Mouse (Mus musculus) stomach, embryonic 14.5 days (tissue): Measurements from ENCODE around the gene Mtmr10. TPM values are rescaled to one million over a fixed set of nuclear protein-coding genes. Genes with fewer than 3 reads are reported as not detected.
A peak's percentile ranks its signal among the peaks of the same experiment; 100 is the strongest.

Experiments used
- ATAC-seq: fragments of 200-750 bp; cut with Nextera tagmentation; 2 replicates; pipeline ENCODE4 v1.8.0; 2017; ENCODE audit warnings: low read depth, moderate TSS enrichment; ENCODE audit not compliant: insufficient number of reproducible peaks, insufficient read depth, low FRiP score
- H3K27ac ChIP-seq: fragments of 300-500 bp; sonication (generic); 2 replicates; pipeline ENCODE4 v1.5.1; 2014; ENCODE audit warnings: mild to moderate bottlenecking, low read length, moderate library complexity, mixed read lengths
- H3K27me3 ChIP-seq: fragments of 300-500 bp; sonication (generic); 2 replicates; pipeline ENCODE4 v1.6.1; 2014; ENCODE audit warnings: low read length, control low read depth, mixed read lengths; ENCODE audit not compliant: control insufficient read depth, insufficient read depth
- H3K36me3 ChIP-seq: fragments of 300-500 bp; sonication (generic); 2 replicates; pipeline ENCODE4 v1.6.1; 2014; ENCODE audit warnings: mild to moderate bottlenecking, control low read depth, low read length, moderate library complexity, mixed read lengths; ENCODE audit not compliant: control insufficient read depth, insufficient read depth
- H3K4me1 ChIP-seq: fragments of 300-500 bp; sonication (generic); 2 replicates; pipeline ENCODE4 v1.6.1; 2014; ENCODE audit warnings: low read length, control low read depth, mixed read lengths; ENCODE audit not compliant: control insufficient read depth, insufficient read depth
- H3K4me2 ChIP-seq: fragments of 300-500 bp; sonication (generic); replicated peaks from 2 replicates; pipeline ENCODE4 v1.6.1; 2014; ENCODE audit warnings: low read depth, low read length, control low read depth
- H3K4me3 ChIP-seq: fragments of 300-500 bp; sonication (generic); 2 replicates; pipeline ENCODE4 v1.5.1; 2014; ENCODE audit warnings: low read depth, low read length, control low read depth
- H3K9ac ChIP-seq: fragments of 300-500 bp; sonication (generic); replicated peaks from 2 replicates; pipeline ENCODE4 v1.6.1; 2014; ENCODE audit warnings: low read depth, mild to moderate bottlenecking, control low read depth, low read length, moderate library complexity, mixed read lengths
- H3K9me3 ChIP-seq: fragments of 300-500 bp; sonication (generic); 2 replicates; pipeline ENCODE4 v1.6.1; 2016; ENCODE audit warnings: low read depth, low read length, control low read depth; ENCODE audit not compliant: control insufficient read depth
- WGBS: fragments of 180-500 bp; shearing (Covaris S2); extraction: QIAGEN DNeasy Blood & Tissue Kit; methylation state at CpG from one replicate; pipeline ENCODE4 v1.1.7; 2014; 5-methylcytosine and 5-hydroxymethylcytosine counted together
- polyA plus RNA-seq: library from polyadenylated mRNA; unstranded; fragments of >200 nt; fragmentation: Nextera tagmentation; extraction: Ambion mirVana; gene quantifications from 2 replicates; pipeline ENCODE4 v1.2.1, GENCODE M21; 2014

The Mtmr10 gene
- polyA plus RNA-seq: 11.8 and 12.7 TPM in 2 replicates

DNA sequence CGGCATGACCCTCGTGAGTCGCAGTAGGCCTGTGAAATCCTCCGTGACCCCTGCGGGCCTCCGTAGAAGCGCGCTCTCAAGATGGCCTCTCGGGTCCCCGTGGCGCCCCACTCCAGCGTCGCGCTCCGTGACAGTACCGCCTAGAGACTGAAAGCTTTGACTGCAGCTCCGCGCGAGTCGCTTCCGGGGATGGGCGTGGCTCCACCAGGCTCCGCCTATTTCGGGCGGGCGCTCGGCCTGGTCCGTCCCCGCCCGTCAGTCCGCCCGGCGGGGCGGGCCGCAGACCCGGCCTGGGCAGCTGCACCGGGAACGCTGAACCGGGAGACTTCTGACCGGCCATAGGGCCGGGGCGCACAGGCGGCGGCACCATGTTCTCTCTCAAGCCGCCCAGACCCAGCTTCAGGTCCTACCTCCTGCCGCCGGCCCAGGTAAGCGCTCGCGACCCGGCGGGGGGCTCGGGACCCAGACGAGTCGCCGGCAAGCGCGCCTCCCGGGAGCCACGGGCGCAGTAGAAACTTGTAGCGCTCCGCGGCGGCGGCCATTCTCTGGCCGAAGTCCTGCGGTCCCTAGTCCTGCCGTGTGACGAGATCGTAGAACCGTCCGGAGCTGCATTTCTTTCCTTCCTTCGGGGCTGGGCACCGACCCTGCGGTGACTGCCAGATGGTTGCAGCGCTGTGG is at the start of gene Mtmr10:
Gene Mtmr10, plus strand, starts transcription at position 240 of the 678 bp plus-strand sequence.
- Histone ChIP-seq H3K36me3 (peaks cover 2% of the 10 kb centered on the region; the same call in 1 of the 2 replicates), H3K4me1 (no peaks in the 10 kb centered on the region), H3K9me3 (no peaks in the 10 kb centered on the region), H3K4me3 (peak within 1 kb of the TSS; percentile 77), H3K27me3 (no peaks in the 10 kb centered on the region), H3K27ac (peak within 1 kb of the TSS; percentile 82), H3K9ac (peak within 1 kb of the TSS; percentile 71), H3K4me2 (peak within 1 kb of the TSS; percentile 67)
- WGBS: 1% methylated on average over 77 of the region's 77 CpGs
- peak; percentile 99 for ATAC-seq

DNA sequence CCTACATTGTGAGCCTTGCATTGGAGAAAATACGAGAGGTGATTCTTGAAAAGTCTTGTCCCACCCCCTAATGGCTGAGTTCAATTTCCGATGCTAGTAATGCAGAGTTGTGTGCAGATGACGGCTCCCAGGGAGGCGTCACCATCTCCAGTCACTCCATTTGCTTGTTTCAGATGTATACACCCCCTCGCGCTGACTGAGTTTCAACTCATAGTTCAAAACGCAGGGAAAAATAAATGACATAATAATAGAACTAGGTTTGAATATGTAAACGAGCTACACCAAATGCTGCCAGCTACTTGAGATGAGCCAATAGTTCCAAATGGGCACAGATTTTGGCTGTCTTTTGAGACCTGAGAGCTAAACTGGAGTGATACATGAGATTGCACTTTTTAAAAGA is 49.7 kb upstream of the Mtmr10 start:
- WGBS: 89% methylated on average over 8 of the region's 8 CpGs
- H3K9me3 ChIP-seq: no peaks in the 10 kb centered on the region
- no peak overlapping the region for H3K27ac ChIP-seq
- ATAC-seq: no peak
- no peak overlapping the region for H3K9ac ChIP-seq
- H3K36me3 ChIP-seq: no peaks in the 10 kb centered on the region
- no peaks in the 10 kb centered on the region for H3K27me3 ChIP-seq
- no peak overlapping the region for H3K4me3 ChIP-seq
- no peak overlapping the region for H3K4me2 ChIP-seq
- H3K4me1 ChIP-seq: no peaks in the 10 kb centered on the region

DNA sequence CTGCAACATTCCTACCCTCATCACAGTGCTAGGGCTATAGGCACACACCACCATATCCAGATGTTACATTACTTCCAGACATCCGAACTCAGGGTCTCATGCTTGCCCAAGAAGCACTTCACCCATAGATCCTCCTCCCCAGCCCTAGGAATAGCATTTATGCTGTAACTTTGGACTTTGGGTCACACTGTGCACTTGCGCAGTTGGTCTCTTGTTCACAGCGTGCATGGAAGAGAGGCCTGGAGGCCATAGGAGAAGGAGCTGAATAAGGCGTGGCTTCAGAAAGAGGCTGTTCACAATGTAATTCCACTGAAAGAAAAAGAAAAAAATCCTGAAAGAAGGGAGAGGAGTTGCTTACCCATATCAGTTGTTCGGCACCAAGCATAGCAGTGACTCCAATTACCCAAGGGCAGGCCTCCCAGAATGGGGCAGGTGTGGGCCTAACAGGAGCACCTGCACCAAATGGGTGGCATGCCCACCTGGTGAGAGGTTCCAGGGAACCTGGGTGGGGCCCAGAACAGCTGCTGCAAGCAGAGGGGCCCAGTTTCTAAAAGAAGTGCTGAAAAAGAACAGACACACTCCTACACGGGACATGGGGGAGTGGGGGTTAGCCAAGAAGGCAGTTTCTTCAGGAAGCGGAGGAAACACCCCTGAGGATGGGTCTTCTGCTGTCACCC is 48.9 kb upstream of the Mtmr10 start:
- Histone ChIP-seq H3K36me3 (no peaks in the 10 kb centered on the region), H3K9me3 (no peaks in the 10 kb centered on the region), H3K4me3 (no peak overlapping the region), H3K4me2 (no peak overlapping the region), H3K4me1 (no peaks in the 10 kb centered on the region), H3K9ac (no peak overlapping the region), H3K27ac (no peak overlapping the region), H3K27me3 (no peaks in the 10 kb centered on the region)
- WGBS: 87% methylated on average over 7 of the region's 7 CpGs
- ATAC-seq: no peak

DNA sequence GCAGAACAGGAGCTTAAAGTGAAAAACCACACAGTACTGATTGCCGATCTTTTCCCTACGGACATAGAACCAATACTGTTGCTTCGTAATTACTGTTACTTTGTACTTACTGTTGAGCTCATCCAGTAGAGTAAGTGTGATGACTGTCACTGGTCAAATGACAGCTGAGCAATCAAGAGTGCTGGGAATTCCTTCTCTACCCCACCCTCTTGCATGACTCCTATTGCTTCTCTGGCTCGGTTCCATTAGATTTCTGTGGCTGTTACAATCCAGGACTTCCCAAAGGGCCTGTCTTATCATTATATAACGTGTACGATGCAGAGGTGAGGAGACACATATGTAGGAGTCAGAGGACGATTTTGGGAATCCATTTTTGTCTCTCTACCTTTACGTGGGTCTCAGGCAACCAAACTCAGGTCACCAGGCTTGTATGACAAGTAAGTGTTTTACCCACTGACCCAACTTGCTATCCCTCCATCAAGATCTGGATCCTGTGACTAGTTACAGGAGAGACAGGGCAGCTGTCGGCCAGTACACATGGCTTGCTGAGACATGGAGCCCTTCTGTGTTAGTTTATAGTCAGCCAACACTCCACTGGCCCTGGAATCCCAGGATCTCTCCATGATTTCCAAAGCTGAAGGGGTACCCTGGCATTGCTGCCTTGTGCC is 48.2 kb upstream of the Mtmr10 start:
- Histone ChIP-seq H3K27ac (no peak overlapping the region), H3K4me3 (no peak overlapping the region), H3K9ac (no peak overlapping the region), H3K4me2 (no peak overlapping the region), H3K36me3 (no peaks in the 10 kb centered on the region), H3K4me1 (no peaks in the 10 kb centered on the region), H3K9me3 (no peaks in the 10 kb centered on the region), H3K27me3 (no peaks in the 10 kb centered on the region)
- ATAC-seq: no peak
- WGBS: 77% methylated on average over 9 of the region's 9 CpGs

DNA sequence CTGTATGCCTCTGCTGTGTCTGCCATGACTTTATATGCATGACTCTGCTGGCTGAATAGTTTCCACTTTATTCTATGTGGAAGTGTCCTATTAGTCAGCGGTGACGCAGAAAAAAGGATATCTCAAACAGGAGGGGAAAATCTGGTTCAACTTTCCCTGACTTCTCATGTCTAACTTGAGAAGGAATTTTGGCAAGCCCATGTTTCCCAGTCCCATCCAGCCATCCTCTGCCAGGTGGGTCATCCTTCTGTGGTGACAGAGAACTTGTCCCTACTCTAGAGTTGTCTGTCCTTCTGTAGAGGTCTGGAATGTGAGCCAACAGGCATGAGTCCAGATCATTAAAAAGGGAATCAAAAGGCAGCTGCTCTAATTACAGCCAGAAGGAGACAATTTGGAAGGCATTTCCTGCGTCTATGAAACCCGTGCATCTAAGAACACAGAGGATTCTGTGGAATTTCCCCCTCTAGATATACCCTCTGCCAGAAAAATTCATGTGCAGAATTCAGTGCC is 47.6 kb upstream of the Mtmr10 start:
- Histone ChIP-seq H3K27me3 (no peaks in the 10 kb centered on the region), H3K4me3 (no peak overlapping the region), H3K4me2 (no peak overlapping the region), H3K9ac (no peak overlapping the region), H3K36me3 (no peaks in the 10 kb centered on the region), H3K4me1 (no peaks in the 10 kb centered on the region), H3K9me3 (no peaks in the 10 kb centered on the region), H3K27ac (no peak overlapping the region)
- ATAC-seq: no peak
- WGBS: 80% methylated on average over 4 of the region's 4 CpGs

DNA sequence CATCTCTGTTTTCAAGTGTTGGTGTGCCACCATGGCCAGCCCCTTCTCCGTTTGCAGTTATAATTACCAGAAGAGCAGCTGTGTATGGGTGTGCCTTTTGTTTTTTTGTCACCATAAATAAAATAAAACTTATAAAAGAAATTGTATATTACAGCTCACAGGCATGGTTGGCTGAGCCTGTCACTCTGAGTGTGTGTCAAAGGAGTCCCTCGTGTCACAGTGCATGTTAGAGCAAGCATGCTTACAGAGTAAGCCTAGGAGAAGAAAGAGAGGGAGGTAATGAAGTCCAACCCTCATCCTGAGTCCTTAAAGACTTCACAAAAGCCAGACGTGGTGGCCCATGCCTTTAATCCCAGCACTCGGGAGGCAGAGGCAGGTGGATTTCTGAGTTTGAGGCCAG is 45.0 kb upstream of the Mtmr10 start:
- no peaks in the 10 kb centered on the region for H3K27me3 ChIP-seq
- H3K4me2 ChIP-seq: no peak overlapping the region
- no peaks in the 10 kb centered on the region for H3K9me3 ChIP-seq
- no peak overlapping the region for H3K9ac ChIP-seq
- no peak overlapping the region for H3K4me3 ChIP-seq
- no peak for ATAC-seq
- H3K36me3 ChIP-seq: no peaks in the 10 kb centered on the region
- 75% methylated on average over 4 of the region's 4 CpGs for WGBS
- no peak overlapping the region for H3K27ac ChIP-seq
- H3K4me1 ChIP-seq: no peaks in the 10 kb centered on the region

DNA sequence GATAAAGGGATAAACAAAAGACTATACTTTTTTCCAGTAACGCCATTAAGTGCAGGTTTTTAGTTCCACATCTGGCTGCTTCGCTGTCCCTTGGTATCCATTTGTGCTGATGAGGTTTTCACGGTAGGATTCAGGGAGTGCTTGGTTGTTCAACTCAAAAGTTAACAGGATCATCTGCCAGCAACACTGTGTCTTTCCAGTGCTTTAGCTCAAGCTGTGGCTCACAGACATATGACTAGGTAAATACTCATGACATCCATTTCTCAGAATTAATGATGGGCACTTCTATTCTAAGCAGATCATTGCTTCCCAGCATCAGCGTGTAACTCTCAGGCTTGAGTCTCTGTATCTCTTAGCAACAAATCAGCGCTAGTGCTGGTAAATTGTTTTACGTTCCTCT is 43.1 kb upstream of the Mtmr10 start:
- H3K9ac ChIP-seq: no peak overlapping the region
- no peaks in the 10 kb centered on the region for H3K9me3 ChIP-seq
- no peak for ATAC-seq
- H3K4me1 ChIP-seq: no peaks in the 10 kb centered on the region
- H3K4me3 ChIP-seq: no peak overlapping the region
- H3K27me3 ChIP-seq: no peaks in the 10 kb centered on the region
- H3K36me3 ChIP-seq: no peaks in the 10 kb centered on the region
- no peak overlapping the region for H3K4me2 ChIP-seq
- WGBS: 88% methylated on average over 6 of the region's 6 CpGs
- no peak overlapping the region for H3K27ac ChIP-seq

DNA sequence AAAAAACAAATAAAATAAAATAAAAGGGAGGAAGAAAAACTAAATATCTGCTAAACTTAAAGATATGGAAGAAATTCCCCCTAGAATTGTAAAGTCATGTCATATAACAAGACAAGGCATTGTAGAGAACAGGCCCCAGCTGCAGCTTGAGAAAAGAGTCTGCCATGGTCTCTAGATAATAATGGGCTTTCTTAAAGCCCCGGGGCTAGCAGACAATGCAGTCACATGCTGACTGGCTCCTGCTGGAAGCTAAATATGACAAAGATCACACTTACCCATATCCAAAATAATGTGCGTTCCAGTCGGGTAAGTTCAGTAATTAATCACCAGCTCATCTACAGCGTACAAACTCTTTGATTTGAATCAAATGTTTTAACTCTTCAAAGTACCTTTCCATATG is 40.7 kb upstream of the Mtmr10 start:
- Histone ChIP-seq H3K4me2 (no peak overlapping the region), H3K36me3 (no peaks in the 10 kb centered on the region), H3K9ac (no peak overlapping the region), H3K27ac (no peak overlapping the region), H3K4me3 (no peak overlapping the region), H3K9me3 (no peaks in the 10 kb centered on the region), H3K27me3 (no peaks in the 10 kb centered on the region), H3K4me1 (no peaks in the 10 kb centered on the region)
- ATAC-seq: no peak
- WGBS: 71% methylated on average over 4 of the region's 4 CpGs
